Mouse (Mus musculus): Measurements from ENCODE around the gene Amigo3. TPM values are rescaled to one million over a fixed set of nuclear protein-coding genes. Genes with fewer than 3 reads are reported as not detected.

Gene Amigo3
- total and polyA plus RNA-seq, 2 experiments from 2014 or later, result 1.5 to 2.9 TPM

- H3K27me3 ChIP-seq (ENCODE audit: insufficient read depth, low read length), result no peaks in the 10 kb centered on the region
- 0 out of 2 replicates have a peak overlapping the region, but pooled peaks have one; percentile 34 for H3K9ac ChIP-seq
- peak overlapping the region; percentile 61 for H3K4me2 ChIP-seq (ENCODE audit: low read depth)
- H3K36me3 ChIP-seq (ENCODE audit: insufficient read depth), result peaks cover 47% of the 10 kb centered on the region
- 0 out of 2 replicates have a peak overlapping the region, but pooled peaks have one; percentile 3 for H3K27ac ChIP-seq (ENCODE audit: low read depth, low read length)
- no peak for ATAC-seq
- TF ChIP-seq CTCF (IDR thresholded peaks at IDR 0.05; ENCODE audit: low read depth), result no peak
- H3K9me3 ChIP-seq (ENCODE audit: low read length), result no peaks in the 10 kb centered on the region
- no peaks in the 10 kb centered on the region for H3K4me1 ChIP-seq (ENCODE audit: insufficient read depth)
- peak overlapping the region; percentile 81; the same call in 1 of the 2 replicates for H3K4me3 ChIP-seq (ENCODE audit: low read depth, low read length)
- DNase-seq, result no peak
- WGBS, result 48% methylated on average over 17 of the region's 17 CpGs
Observed at GRCm38 (mm10) chr9:108047601-108048565, 5.1 kb upstream of the Amigo3 start.

- Histone ChIP-seq H3K4me1 (ENCODE audit: insufficient read depth) (no peaks in the 10 kb centered on the region), H3K4me3 (ENCODE audit: low read depth, low read length) (peak overlapping the region; percentile 81), H3K9me3 (ENCODE audit: low read length) (no peaks in the 10 kb centered on the region), H3K27ac (ENCODE audit: low read depth, low read length) (0 out of 2 replicates have a peak overlapping the region, but pooled peaks have one; percentile 3), H3K4me2 (ENCODE audit: low read depth) (peak overlapping the region; percentile 61), H3K9ac (0 out of 2 replicates have a peak overlapping the region, but pooled peaks have one; percentile 34), H3K27me3 (ENCODE audit: insufficient read depth, low read length) (no peaks in the 10 kb centered on the region), H3K36me3 (ENCODE audit: insufficient read depth) (peaks cover 47% of the 10 kb centered on the region)
- WGBS, result 3% methylated on average over 19 of the region's 19 CpGs
- DNase-seq (peak; percentile 37), ATAC-seq (peak; percentile 8)
- TF ChIP-seq CTCF (IDR thresholded peaks at IDR 0.05; ENCODE audit: low read depth), result no peak
Observed at GRCm38 (mm10) chr9:108048566-108048955, 4.4 kb upstream of the Amigo3 start.

DNA sequence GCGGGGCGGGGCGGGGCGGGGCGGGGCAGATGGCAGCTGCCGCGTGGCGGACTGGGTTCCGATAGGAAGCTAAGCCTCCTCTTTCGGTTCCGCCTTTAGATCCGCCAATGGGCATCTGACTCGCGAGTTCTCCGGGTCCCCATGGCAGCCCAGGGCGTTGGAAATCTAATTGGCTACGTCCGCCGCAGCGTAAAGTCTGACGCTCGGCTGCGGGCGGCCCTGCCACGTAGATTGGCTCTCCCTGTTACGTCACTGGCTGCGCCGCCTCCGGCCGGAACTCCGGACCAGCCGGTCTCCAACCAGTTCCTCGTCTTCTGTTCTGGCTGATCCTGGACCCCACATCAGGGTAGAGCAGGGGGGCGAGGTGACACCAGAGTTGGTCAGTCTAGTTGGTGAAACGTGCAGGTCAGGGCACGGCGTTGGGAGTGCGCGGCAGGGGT, 3.9 kb upstream of the Amigo3 start, which contains the start of gene Gmppb:
Gene Gmppb (plus strand): TSS at position 227 of the 440 bp plus-strand sequence.
- peak; percentile 98 for DNase-seq
- H3K4me1 ChIP-seq (ENCODE audit: insufficient read depth), result no peaks in the 10 kb centered on the region
- H3K27me3 ChIP-seq (ENCODE audit: insufficient read depth, low read length), result no peaks in the 10 kb centered on the region
- H3K27ac ChIP-seq (ENCODE audit: low read depth, low read length), result peak within 1 kb of the TSS; percentile 24; the same call in 1 of the 2 replicates
- H3K4me2 ChIP-seq (ENCODE audit: low read depth), result peak within 1 kb of the TSS; percentile 61
- TF ChIP-seq CTCF (IDR thresholded peaks at IDR 0.05; ENCODE audit: low read depth), result no peak
- H3K9ac ChIP-seq, result peak within 1 kb of the TSS; percentile 53
- peak within 1 kb of the TSS; percentile 81 for H3K4me3 ChIP-seq (ENCODE audit: low read depth, low read length)
- under 1% methylated on average over 37 of the region's 39 CpGs for WGBS
- H3K36me3 ChIP-seq (ENCODE audit: insufficient read depth), result peaks cover 52% of the 10 kb centered on the region
- no peaks in the 10 kb centered on the region for H3K9me3 ChIP-seq (ENCODE audit: low read length)
- peak; percentile 98 for ATAC-seq

DNA sequence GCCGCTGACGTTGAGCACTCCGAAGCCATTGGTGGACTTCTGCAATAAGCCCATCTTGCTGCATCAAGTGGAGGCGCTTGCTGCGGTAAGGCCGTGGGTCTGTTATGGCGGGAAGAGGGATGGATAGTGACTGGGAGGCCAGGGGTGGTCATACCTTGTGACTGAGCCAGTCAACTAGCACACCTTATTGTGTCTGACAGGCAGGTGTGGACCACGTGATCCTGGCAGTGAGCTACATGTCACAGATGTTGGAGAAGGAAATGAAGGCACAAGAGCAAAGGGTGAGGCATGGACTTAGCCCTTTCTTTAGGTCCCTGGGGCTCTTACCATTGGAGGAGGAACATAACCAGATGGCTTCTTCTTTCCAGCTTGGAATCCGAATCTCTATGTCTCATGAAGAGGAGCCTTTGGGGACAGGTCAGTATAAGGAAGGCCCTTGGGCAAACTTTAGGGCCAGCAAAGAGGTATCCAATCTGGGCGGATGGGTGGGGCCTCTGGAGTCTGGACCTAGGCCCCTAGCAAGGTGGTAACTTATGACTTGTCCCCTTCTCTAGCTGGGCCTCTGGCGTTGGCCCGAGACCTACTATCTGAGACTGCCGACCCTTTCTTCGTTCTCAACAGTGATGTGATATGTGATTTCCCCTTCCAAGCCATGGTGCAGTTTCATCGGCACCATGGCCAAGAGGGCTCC, 3.3 kb upstream of the Amigo3 start:
- no peak; the same call in 1 of the 2 replicates for ATAC-seq
- Histone ChIP-seq H3K27ac (ENCODE audit: low read depth, low read length) (peak overlapping the region; percentile 24; the same call in 1 of the 2 replicates), H3K4me2 (ENCODE audit: low read depth) (peak overlapping the region; percentile 61), H3K4me1 (ENCODE audit: insufficient read depth) (no peaks in the 10 kb centered on the region), H3K4me3 (ENCODE audit: low read depth, low read length) (peak overlapping the region; percentile 81), H3K9ac (peak overlapping the region; percentile 53), H3K27me3 (ENCODE audit: insufficient read depth, low read length) (no peaks in the 10 kb centered on the region), H3K36me3 (ENCODE audit: insufficient read depth) (peaks cover 57% of the 10 kb centered on the region), H3K9me3 (ENCODE audit: low read length) (no peaks in the 10 kb centered on the region)
- TF ChIP-seq CTCF (IDR thresholded peaks at IDR 0.05; ENCODE audit: low read depth), result no peak
- DNase-seq, result no peak
- WGBS, result 46% methylated on average over 15 of the region's 15 CpGs

- no peaks in the 10 kb centered on the region for H3K27me3 ChIP-seq (ENCODE audit: insufficient read depth, low read length)
- no peak overlapping the region for H3K4me3 ChIP-seq (ENCODE audit: low read depth, low read length)
- ATAC-seq (no peak), DNase-seq (no peak)
- no peak overlapping the region for H3K9ac ChIP-seq
- H3K27ac ChIP-seq (ENCODE audit: low read depth, low read length), result no peak overlapping the region
- H3K4me2 ChIP-seq (ENCODE audit: low read depth), result no peak overlapping the region
- no peaks in the 10 kb centered on the region for H3K4me1 ChIP-seq (ENCODE audit: insufficient read depth)
- peaks cover 57% of the 10 kb centered on the region for H3K36me3 ChIP-seq (ENCODE audit: insufficient read depth)
- no peak for TF ChIP-seq CTCF (IDR thresholded peaks at IDR 0.05; ENCODE audit: low read depth)
- WGBS, result 95% methylated on average over 15 of the region's 15 CpGs
- H3K9me3 ChIP-seq (ENCODE audit: low read length), result no peaks in the 10 kb centered on the region
Observed at GRCm38 (mm10) chr9:108051184-108051930, 1.6 kb upstream of the Amigo3 start.

DNA sequence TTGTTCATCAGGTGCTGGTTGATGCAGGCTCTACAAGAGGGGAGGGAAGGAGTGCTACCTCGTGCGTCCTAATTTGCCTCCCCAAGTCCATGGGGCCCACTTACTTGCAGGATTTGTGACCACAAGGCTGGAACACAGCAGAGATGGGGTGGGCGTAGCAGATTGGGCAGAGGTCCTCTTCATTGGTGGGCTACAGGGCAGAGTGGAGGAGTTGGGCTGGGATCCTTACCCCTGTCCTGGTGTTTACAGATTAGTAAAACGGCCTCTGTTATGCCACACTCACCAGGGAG, 1.1 kb upstream of the Amigo3 start:
- H3K4me3 ChIP-seq (ENCODE audit: low read depth, low read length), result no peak overlapping the region
- 81% methylated on average over 4 of the region's 4 CpGs for whole genome bisulfite sequencing
- H3K27ac ChIP-seq (ENCODE audit: low read depth, low read length), result no peak overlapping the region
- no peaks in the 10 kb centered on the region for H3K27me3 ChIP-seq (ENCODE audit: insufficient read depth, low read length)
- ATAC-seq (no peak), DNase-seq (no peak)
- H3K36me3 ChIP-seq (ENCODE audit: insufficient read depth), result peaks cover 57% of the 10 kb centered on the region
- H3K4me1 ChIP-seq (ENCODE audit: insufficient read depth), result no peaks in the 10 kb centered on the region
- no peak overlapping the region for H3K9ac ChIP-seq
- no peak overlapping the region for H3K4me2 ChIP-seq (ENCODE audit: low read depth)
- TF ChIP-seq CTCF (IDR thresholded peaks at IDR 0.05; ENCODE audit: low read depth), result no peak
- H3K9me3 ChIP-seq (ENCODE audit: low read length), result no peaks in the 10 kb centered on the region
